Mouse (Mus musculus) liver, embryonic 14.5 days (tissue): Measurements from ENCODE around the gene Maml1.

Experiments
- CTCF ChIP-seq: IDR thresholded peaks from 2 replicates; pipeline ENCODE4 v1.5.1; 2016; ENCODE audit warnings: antibody characterized with exemption, low read depth, control low read depth
- EP300 ChIP-seq: IDR thresholded peaks from 2 replicates; pipeline ENCODE4 v1.6.1; 2016; ENCODE audit warnings: antibody characterized with exemption, low read depth

DNA sequence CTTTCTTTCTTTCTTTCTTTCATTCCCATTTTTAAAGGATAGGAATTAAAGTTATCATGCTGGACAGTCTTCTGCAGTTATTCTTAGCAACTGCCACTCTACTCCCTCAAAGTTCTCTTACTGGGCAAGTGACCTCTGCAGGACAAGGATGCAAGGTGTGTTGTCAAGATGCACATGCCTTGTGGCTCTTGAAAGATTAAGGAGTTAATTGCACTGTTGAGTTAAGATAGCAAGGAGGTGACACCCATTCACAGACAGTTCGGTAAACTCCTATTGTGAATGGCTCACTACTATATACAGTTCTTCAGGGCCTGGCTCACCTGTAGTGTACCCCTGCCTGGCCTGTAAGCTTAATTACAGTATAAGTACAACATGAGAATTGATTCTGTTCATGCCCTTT lies 31.7 kb upstream of the Maml1 start:
- TF ChIP-seq EP300 (peak; percentile 86), CTCF (peak; percentile 27; the same call in 1 of the 2 replicates)
